Mouse (Mus musculus): ENCODE measurements around the gene Dxo. TPM values are rescaled to one million over a fixed set of nuclear protein-coding genes. Genes with fewer than 3 reads are reported as not detected.
A peak's percentile ranks its signal among the peaks of the same experiment; 100 is the strongest.
"Not testable (repeated sequence)": the region's sequence is repeated elsewhere in the genome, so short reads cannot be mapped to it uniquely, and the experiment has no call there.

The Dxo gene
- polyA plus RNA-seq, 1 experiment from 2014 or later = 58.6 TPM

DNA sequence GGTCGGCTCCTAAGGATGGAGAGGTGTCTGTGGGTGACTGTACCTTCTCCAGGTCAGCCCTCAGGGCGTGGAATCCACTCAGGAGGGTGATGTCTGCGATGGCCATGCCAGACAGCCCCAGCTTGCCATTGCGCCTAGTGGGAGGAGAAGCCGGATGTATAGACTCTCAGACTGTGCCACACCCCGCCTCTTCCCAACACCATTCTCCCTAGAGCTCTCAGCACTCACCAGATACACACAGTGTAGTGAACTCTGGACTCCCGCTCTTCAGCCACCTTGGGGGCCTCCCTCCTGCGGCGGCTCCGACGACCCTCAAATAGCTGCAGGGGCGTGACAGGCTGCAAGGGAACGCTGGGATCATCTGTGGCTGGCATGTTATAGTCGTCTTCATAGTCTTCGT lies 25.5 kb upstream of the Dxo start:
- Histone ChIP-seq H3K4me3 (ENCODE audit: low read depth, low read length) (no peak overlapping the region), H3K27me3 (ENCODE audit: control insufficient read depth, insufficient read depth, low read length) (no peaks in the 10 kb centered on the region), H3K9ac (ENCODE audit: low read depth, low read length) (no peak overlapping the region), H3K9me3 (ENCODE audit: control insufficient read depth, low read length) (no peaks in the 10 kb centered on the region), H3K36me3 (ENCODE audit: control insufficient read depth, insufficient read depth, low read length) (no peaks in the 10 kb centered on the region), H3K4me1 (replicated peaks; ENCODE audit: control insufficient read depth, insufficient read depth, low read length) (no peaks in the 10 kb centered on the region), H3K27ac (ENCODE audit: low read depth, low read length) (no peak overlapping the region), H3K4me2 (replicated peaks; ENCODE audit: low read depth, low read length) (no peak overlapping the region)
- ATAC-seq (ENCODE audit: low FRiP score) = no peak
- no peak for DNase-seq (ENCODE audit: low spot score)
- WGBS = 74% methylated on average over 15 of the region's 15 CpGs

DNA sequence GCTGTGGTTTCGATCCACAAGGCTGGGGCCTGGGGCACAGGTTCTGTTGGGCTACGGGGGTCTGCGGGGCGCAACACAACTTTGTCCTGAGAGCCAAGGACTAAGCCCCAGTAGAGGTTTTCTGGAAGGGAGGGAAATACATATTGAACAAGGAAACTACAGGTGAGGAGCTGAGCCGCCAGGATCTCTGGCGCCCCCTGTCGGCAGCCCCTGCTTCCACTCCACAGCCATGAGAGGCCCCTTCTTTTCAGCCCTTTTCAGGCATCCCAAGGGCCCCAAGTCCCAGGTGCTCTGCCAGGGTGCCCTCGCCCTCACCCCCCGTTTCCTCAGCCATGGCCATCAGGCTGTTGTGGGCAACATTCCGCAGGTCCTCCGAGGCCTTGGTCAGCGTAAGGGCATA lies 23.1 kb upstream of the Dxo start:
- H3K4me2 ChIP-seq (replicated peaks; ENCODE audit: low read depth, low read length); H3K9me3 ChIP-seq (ENCODE audit: control insufficient read depth, low read length); H3K36me3 ChIP-seq (ENCODE audit: control insufficient read depth, insufficient read depth, low read length); H3K9ac ChIP-seq (ENCODE audit: low read depth, low read length); H3K4me3 ChIP-seq (ENCODE audit: low read depth, low read length); H3K27ac ChIP-seq (ENCODE audit: low read depth, low read length); ATAC-seq (ENCODE audit: low FRiP score); H3K27me3 ChIP-seq (ENCODE audit: control insufficient read depth, insufficient read depth, low read length); H3K4me1 ChIP-seq (replicated peaks; ENCODE audit: control insufficient read depth, insufficient read depth, low read length): not testable (repeated sequence)
- 62% methylated on average over 12 of the region's 12 CpGs for WGBS
- DNase-seq (ENCODE audit: low spot score) = peak; percentile 42

DNA sequence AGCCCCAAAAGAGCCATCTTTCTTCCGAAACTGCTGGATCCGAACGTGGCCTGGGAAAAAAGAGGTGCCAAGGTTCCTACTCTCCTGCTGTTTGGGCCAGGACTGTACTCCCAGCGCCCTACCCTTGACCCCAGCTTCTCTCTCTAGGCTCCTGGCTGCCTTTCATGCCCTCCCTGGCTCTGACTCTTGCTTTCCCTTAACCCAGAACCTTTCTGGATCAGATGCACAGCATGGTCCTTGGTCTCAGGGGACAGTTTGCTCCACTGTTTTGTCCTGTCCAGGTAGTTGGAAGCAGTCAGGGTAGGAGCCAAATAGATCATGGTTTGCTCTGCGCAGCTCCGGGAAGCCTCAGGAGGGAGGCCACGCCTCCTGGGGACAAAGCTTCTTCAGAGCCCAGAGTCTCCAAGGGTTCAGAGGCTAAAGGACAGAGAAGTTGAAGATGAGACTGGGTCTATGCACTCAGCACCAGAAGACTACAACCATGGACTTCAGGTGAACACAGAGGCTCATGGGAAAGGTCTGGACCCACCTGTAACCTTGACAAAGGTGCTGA lies 21.9 kb upstream of the Dxo start:
- Histone ChIP-seq H3K36me3 (ENCODE audit: control insufficient read depth, insufficient read depth, low read length) (no peaks in the 10 kb centered on the region), H3K9me3 (ENCODE audit: control insufficient read depth, low read length) (no peaks in the 10 kb centered on the region), H3K27ac (ENCODE audit: low read depth, low read length) (no peak overlapping the region), H3K4me3 (ENCODE audit: low read depth, low read length) (no peak overlapping the region), H3K27me3 (ENCODE audit: control insufficient read depth, insufficient read depth, low read length) (no peaks in the 10 kb centered on the region), H3K4me2 (replicated peaks; ENCODE audit: low read depth, low read length) (no peak overlapping the region), H3K4me1 (replicated peaks; ENCODE audit: control insufficient read depth, insufficient read depth, low read length) (no peaks in the 10 kb centered on the region), H3K9ac (ENCODE audit: low read depth, low read length) (no peak overlapping the region)
- DNase-seq (ENCODE audit: low spot score) = no peak
- WGBS = 77% methylated on average over 7 of the region's 7 CpGs
- no peak for ATAC-seq (ENCODE audit: low FRiP score)

DNA sequence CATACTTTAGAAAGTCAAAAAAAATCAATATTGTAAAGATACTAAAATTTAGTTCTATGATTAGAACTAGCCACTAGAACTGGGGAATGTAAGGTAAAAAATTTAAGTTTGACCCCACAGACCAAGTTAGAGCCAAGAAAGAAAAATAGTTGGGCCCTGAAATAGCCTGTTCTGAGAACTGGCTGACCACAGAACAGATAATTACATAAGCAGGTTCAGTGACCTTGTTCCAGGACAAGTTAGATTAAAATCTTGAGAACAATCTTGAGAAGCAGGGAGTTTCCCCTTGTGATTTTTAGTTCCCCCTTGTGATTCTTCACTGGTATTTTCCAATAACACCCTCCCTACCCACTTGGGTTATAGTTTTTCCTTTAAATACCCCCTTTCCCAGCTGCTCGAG lies 6.0 kb upstream of the Dxo start:
- H3K27me3 ChIP-seq (ENCODE audit: control insufficient read depth, insufficient read depth, low read length); H3K27ac ChIP-seq (ENCODE audit: low read depth, low read length); H3K4me1 ChIP-seq (replicated peaks; ENCODE audit: control insufficient read depth, insufficient read depth, low read length); H3K4me2 ChIP-seq (replicated peaks; ENCODE audit: low read depth, low read length); H3K36me3 ChIP-seq (ENCODE audit: control insufficient read depth, insufficient read depth, low read length); ATAC-seq (ENCODE audit: low FRiP score); H3K4me3 ChIP-seq (ENCODE audit: low read depth, low read length); H3K9me3 ChIP-seq (ENCODE audit: control insufficient read depth, low read length); DNase-seq (ENCODE audit: low spot score); H3K9ac ChIP-seq (ENCODE audit: low read depth, low read length): not testable (repeated sequence)
- WGBS = 100% methylated on average over 1 of the region's 1 CpGs

DNA sequence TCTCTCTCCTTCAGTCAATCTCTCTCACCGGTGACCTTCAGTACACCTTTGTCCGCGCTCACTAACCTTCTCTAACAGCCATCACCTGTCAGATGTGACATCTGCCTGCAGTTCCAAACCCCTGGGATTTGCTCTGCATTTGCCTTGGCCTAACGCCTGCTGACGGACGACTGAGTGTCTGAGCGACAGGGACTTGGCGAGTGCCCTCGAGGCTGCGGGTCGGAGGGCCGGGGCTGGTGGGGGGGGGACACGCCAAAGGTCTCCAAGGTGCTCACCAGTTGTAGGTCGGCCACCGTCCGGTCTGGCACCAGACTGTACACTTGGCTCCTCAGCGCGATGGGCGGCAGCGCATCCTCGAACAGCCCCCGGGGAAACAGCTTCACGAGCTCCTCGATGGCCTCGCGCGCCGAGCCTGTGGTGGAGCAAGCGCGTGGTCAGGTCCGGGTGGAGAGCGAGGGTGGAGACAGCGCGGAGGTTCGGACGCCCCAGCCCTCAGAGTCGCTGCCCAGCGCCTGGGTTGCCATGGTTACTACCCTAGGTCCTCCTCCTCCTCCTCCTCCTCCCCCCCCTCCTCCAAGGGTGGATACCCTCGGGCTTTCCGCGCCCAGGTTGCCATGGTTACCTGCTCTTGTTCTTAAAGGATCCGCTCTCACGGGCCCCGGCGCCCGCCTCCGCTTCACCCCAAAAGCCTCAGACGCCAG lies 514 bp upstream of the Dxo start:
- Histone ChIP-seq H3K9ac (ENCODE audit: low read depth, low read length) (peak overlapping the region; percentile 70), H3K27ac (ENCODE audit: low read depth, low read length) (peak overlapping the region; percentile 67), H3K4me3 (ENCODE audit: low read depth, low read length) (peak overlapping the region; percentile 74), H3K9me3 (ENCODE audit: control insufficient read depth, low read length) (no peaks in the 10 kb centered on the region), H3K36me3 (ENCODE audit: control insufficient read depth, insufficient read depth, low read length) (peaks cover 12% of the 10 kb centered on the region; the same call in 1 of the 2 replicates), H3K4me1 (replicated peaks; ENCODE audit: control insufficient read depth, insufficient read depth, low read length) (peaks cover 14% of the 10 kb centered on the region), H3K4me2 (replicated peaks; ENCODE audit: low read depth, low read length) (peak overlapping the region; percentile 81), H3K27me3 (ENCODE audit: control insufficient read depth, insufficient read depth, low read length) (no peaks in the 10 kb centered on the region)
- 4% methylated on average over 44 of the region's 48 CpGs for WGBS
- DNase-seq (ENCODE audit: low spot score) (no peak), ATAC-seq (ENCODE audit: low FRiP score) (peak; percentile 83)

DNA sequence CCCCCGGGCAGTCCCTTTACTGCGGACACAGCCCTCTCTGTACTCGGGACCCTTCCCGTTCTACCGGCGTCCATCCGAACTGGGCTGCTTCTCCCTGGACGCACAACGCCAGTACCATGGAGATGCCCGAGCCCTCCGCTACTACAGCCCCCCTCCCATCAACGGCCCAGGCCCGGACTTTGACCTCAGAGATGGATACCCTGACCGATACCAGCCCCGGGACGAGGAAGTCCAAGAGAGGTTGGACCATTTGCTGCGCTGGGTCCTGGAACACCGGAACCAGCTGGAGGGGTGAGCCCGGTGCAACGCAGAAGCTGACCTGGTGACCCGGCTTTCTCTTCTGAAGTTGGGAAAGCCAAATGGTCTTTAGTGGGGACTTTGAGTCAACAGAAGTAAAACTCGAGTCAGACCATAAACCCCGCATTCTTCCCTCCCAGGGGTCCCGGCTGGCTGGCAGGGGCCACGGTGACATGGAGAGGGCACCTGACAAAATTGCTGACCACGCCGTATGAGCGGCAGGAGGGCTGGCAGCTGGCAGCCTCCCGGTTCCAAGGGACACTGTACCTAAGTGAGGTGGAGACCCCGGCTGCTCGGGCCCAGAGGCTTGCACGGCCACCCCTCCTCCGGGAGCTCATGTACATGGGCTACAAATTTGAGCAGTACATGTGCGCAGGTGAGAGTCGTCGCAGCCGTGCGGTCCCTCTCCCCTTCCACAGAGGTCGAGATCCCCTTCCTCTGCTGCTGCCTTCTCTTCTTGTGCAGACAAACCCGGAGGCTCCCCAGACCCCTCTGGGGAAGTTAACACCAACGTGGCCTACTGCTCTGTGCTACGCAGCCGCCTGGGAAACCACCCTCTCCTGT lies 875 bp downstream of the Dxo start:
- 42% methylated on average over 43 of the region's 43 CpGs for WGBS
- peaks cover 14% of the 10 kb centered on the region for H3K4me1 ChIP-seq (replicated peaks; ENCODE audit: control insufficient read depth, insufficient read depth, low read length)
- peaks cover 12% of the 10 kb centered on the region; the same call in 1 of the 2 replicates for H3K36me3 ChIP-seq (ENCODE audit: control insufficient read depth, insufficient read depth, low read length)
- peak; percentile 25 for ATAC-seq (ENCODE audit: low FRiP score)
- peak overlapping the region; percentile 72 for H3K9ac ChIP-seq (ENCODE audit: low read depth, low read length)
- no peak for DNase-seq (ENCODE audit: low spot score)
- H3K9me3 ChIP-seq (ENCODE audit: control insufficient read depth, low read length) = no peaks in the 10 kb centered on the region
- peak overlapping the region; percentile 81 for H3K4me2 ChIP-seq (replicated peaks; ENCODE audit: low read depth, low read length)
- H3K27ac ChIP-seq (ENCODE audit: low read depth, low read length) = no peak overlapping the region
- peak overlapping the region; percentile 74 for H3K4me3 ChIP-seq (ENCODE audit: low read depth, low read length)
- H3K27me3 ChIP-seq (ENCODE audit: control insufficient read depth, insufficient read depth, low read length) = no peaks in the 10 kb centered on the region

DNA sequence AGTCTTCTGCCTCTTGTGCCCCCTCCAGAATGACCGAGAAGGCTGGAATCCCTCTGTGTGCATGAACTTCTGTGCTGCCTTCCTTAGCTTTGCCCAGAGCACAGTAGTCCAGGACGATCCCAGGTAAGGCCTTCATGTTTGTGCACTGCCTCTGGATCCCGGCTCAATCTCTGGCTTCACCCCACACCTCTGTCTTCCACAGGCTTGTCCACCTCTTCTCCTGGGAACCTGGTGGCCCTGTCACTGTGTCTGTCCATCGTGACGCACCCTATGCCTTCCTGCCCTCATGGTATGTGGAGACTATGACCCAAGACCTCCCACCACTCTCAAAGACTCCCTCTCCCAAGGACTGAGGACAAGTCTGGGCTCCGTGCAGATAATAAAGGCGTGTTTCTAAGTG lies 2.0 kb downstream of the Dxo start:
- DNase-seq (ENCODE audit: low spot score) (no peak), ATAC-seq (ENCODE audit: low FRiP score) (no peak)
- Histone ChIP-seq H3K4me3 (ENCODE audit: low read depth, low read length) (no peak overlapping the region), H3K4me2 (replicated peaks; ENCODE audit: low read depth, low read length) (no peak overlapping the region), H3K27me3 (ENCODE audit: control insufficient read depth, insufficient read depth, low read length) (no peaks in the 10 kb centered on the region), H3K9ac (ENCODE audit: low read depth, low read length) (no peak overlapping the region), H3K36me3 (ENCODE audit: control insufficient read depth, insufficient read depth, low read length) (peaks cover 12% of the 10 kb centered on the region; the same call in 1 of the 2 replicates), H3K9me3 (ENCODE audit: control insufficient read depth, low read length) (no peaks in the 10 kb centered on the region), H3K27ac (ENCODE audit: low read depth, low read length) (no peak overlapping the region), H3K4me1 (replicated peaks; ENCODE audit: control insufficient read depth, insufficient read depth, low read length) (peaks cover 14% of the 10 kb centered on the region)
- 92% methylated on average over 7 of the region's 7 CpGs for WGBS

DNA sequence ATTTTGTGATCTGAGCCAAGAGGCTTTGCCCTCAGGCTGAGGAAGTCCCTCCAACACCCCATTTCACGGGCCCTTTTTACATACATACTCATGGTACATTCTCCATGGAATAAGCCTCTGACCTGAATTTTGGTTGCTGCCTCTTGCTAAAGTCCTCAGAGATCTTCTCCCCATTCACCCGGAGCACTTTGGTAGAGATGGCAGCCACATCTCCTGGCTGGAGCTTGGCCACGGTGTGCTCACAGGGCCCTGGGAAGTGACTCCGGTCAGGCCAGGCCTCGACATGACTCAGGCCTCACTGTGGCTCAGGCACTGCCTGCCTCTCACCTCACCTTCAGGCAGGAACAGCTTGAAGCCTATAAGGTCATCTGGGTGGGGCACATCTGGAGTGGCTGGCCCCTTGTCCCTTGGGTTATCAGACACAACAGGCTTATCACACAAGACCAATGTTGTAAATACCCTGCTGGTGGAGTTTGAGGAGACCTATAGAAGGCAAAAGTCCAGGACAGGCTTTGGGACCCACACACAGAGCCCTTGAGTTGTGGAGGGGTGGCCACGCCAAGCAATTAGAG lies 4.0 kb downstream of the Dxo start:
- Histone ChIP-seq H3K9ac (ENCODE audit: low read depth, low read length) (no peak overlapping the region), H3K36me3 (ENCODE audit: control insufficient read depth, insufficient read depth, low read length) (peaks cover 14% of the 10 kb centered on the region; the same call in 1 of the 2 replicates), H3K9me3 (ENCODE audit: control insufficient read depth, low read length) (no peaks in the 10 kb centered on the region), H3K4me2 (replicated peaks; ENCODE audit: low read depth, low read length) (no peak overlapping the region), H3K4me3 (ENCODE audit: low read depth, low read length) (no peak overlapping the region), H3K27me3 (ENCODE audit: control insufficient read depth, insufficient read depth, low read length) (no peaks in the 10 kb centered on the region), H3K27ac (ENCODE audit: low read depth, low read length) (no peak overlapping the region), H3K4me1 (replicated peaks; ENCODE audit: control insufficient read depth, insufficient read depth, low read length) (peaks cover 10% of the 10 kb centered on the region)
- ATAC-seq (ENCODE audit: low FRiP score) (no peak), DNase-seq (ENCODE audit: low spot score) (no peak)
- WGBS = 79% methylated on average over 6 of the region's 6 CpGs
